Mouse (Mus musculus) adrenal gland, postnatal 10 days (tissue): ENCODE data around the gene Tars. TPM values are rescaled to one million over a fixed set of nuclear protein-coding genes. Genes with fewer than 3 reads are reported as not detected.

Experiments used
- DNase-seq: peaks from one replicate; pipeline ENCODE4 v3.0.0; 2021; ENCODE audit warnings: mixed read lengths
- total RNA-seq, 2 experiments: library from RNA; stranded (reverse); gene quantifications; 2 replicates each; pipeline ENCODE4 v1.2.3; 2021

Gene Tars
- total RNA-seq, 2 experiments from 2014 or later: 43.4 to 43.6 TPM

- no peak for DNase-seq
Measured at GRCm38 (mm10) chr15:11364112-11364511, 35.4 kb downstream of the Tars start.

- no peak for DNase-seq
Measured at GRCm38 (mm10) chr15:11361824-11362223, 37.6 kb downstream of the Tars start.

GRCm38 (mm10) chr15:11360888-11361287 lies 38.6 kb downstream of the Tars start:
- DNase-seq: no peak

GRCm38 (mm10) chr15:11357501-11357900 lies 42.0 kb downstream of the Tars start:
- no peak for DNase-seq

- no peak for DNase-seq
Measured at GRCm38 (mm10) chr15:11355865-11356264, 43.6 kb downstream of the Tars start.

GRCm38 (mm10) chr15:11339467-11340180 lies 59.8 kb downstream of the Tars start:
- DNase-seq: no peak
